Mouse (Mus musculus) thymus, adult 2 months (tissue): ENCODE results near the gene Exoc6b.

Experiments used
- CTCF ChIP-seq: fragments of 200-500 bp; IDR thresholded peaks from 2 replicates; pipeline ENCODE4 v1.5.1; 2012; ENCODE audit warnings: mild to moderate bottlenecking, control low read depth, low read length, moderate library complexity, borderline replicate concordance; ENCODE audit not compliant: control insufficient read depth, poor library complexity, insufficient read depth; ENCODE audit errors: extremely low read depth
- POLR2A ChIP-seq: fragments of 200-500 bp; IDR thresholded peaks from 2 replicates; pipeline ENCODE4 v1.6.1; 2012; ENCODE audit warnings: mild to moderate bottlenecking, low read length, control low read depth, moderate library complexity; ENCODE audit not compliant: control insufficient read depth, poor library complexity, insufficient read depth; ENCODE audit errors: extremely low read depth

DNA sequence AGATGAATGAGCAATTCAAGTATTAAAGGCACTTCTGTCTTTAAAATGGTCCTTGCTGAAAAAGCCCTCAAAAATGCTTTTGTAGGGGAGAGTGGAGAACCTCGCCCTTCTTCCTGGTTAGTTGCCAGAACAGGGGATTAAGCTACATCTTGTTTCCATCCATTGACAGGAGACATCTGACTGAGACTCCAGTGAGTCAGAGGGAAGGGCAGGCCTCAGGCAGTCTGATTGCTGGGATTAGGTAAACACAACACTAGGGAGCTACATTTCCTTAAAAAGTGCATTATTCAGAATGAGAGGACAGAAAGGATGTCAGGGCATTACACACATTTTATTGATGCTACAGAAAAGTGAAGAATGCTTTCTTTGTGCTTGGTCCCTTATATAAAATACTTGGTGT is 293.4 kb downstream of the Exoc6b start:
- no peak for TF ChIP-seq CTCF
- TF ChIP-seq POLR2A, result no peak
